Mouse (Mus musculus): ENCODE data around the gene Tppp3. TPM values are rescaled to one million over a fixed set of nuclear protein-coding genes. Genes with fewer than 3 reads are reported as not detected.
A peak's percentile ranks its signal among the peaks of the same experiment; 100 is the strongest.

Tppp3 gene
- total and polyA plus RNA-seq, 3 experiments = 35.0 to 73.7 (median 48.8) TPM

- intact Hi-C loops (cut with DNase I) = loop anchor here (5.0 kb wide), 1 partner anchor 40 kb away; the partner anchor contains the start of genes Kctd19 and Lrrc36
- 65% methylated on average over 15 of the region's 15 CpGs for WGBS
- H3K4me3 ChIP-seq = no peak overlapping the region
- TF ChIP-seq EP300 (IDR thresholded peaks at IDR 0.05; ENCODE audit: insufficient read depth, low read depth, low read length) = no peak
- no peak for TF ChIP-seq CTCF (IDR thresholded peaks at IDR 0.05)
- no peak for TF ChIP-seq POLR2A (IDR thresholded peaks at IDR 0.05; ENCODE audit: insufficient read depth, low read depth, low read length)
- no peaks in the 10 kb centered on the region for H3K79me2 ChIP-seq (replicated peaks; ENCODE audit: control insufficient read depth, insufficient read depth, low read length)
- no peak overlapping the region; the same call in 1 of the 2 replicates for H3K27ac ChIP-seq
- DNase-seq = peak in 1 of 2 experiments; percentile 13
- H3K36me3 ChIP-seq (ENCODE audit: control insufficient read depth, insufficient read depth, low read length) = no peaks in the 10 kb centered on the region
- H3K27me3 ChIP-seq (ENCODE audit: control insufficient read depth, insufficient read depth, low read length) = no peaks in the 10 kb centered on the region
- peaks cover 3% of the 10 kb centered on the region for H3K4me1 ChIP-seq (ENCODE audit: control insufficient read depth, insufficient read depth, low read length)
- no peak overlapping the region for H3K9ac ChIP-seq (ENCODE audit: low read depth, low read length)
Measured at GRCm38 (mm10) chr8:105451903-105452603, 19.3 kb downstream of the Tppp3 start.

- H3K9ac ChIP-seq (ENCODE audit: low read depth, low read length) = no peak overlapping the region
- H3K27me3 ChIP-seq (ENCODE audit: control insufficient read depth, insufficient read depth, low read length) = no peaks in the 10 kb centered on the region
- no peaks in the 10 kb centered on the region for H3K36me3 ChIP-seq (ENCODE audit: control insufficient read depth, insufficient read depth, low read length)
- H3K27ac ChIP-seq = no peak overlapping the region
- no peaks in the 10 kb centered on the region for H3K79me2 ChIP-seq (replicated peaks; ENCODE audit: control insufficient read depth, insufficient read depth, low read length)
- peaks cover 3% of the 10 kb centered on the region for H3K4me1 ChIP-seq (ENCODE audit: control insufficient read depth, insufficient read depth, low read length)
- TF ChIP-seq POLR2A (IDR thresholded peaks at IDR 0.05; ENCODE audit: insufficient read depth, low read depth, low read length) (no peak), CTCF (IDR thresholded peaks at IDR 0.05) (no peak), EP300 (IDR thresholded peaks at IDR 0.05; ENCODE audit: insufficient read depth, low read depth, low read length) (no peak)
- intact Hi-C loops (cut with DNase I) = loop anchor here (5.0 kb wide), 1 partner anchor 39 kb away; the partner anchor contains the start of genes Kctd19 and Lrrc36
- H3K4me3 ChIP-seq = no peak overlapping the region
- no peak for DNase-seq
- 82% methylated on average over 1 of the region's 1 CpGs for WGBS
Measured at GRCm38 (mm10) chr8:105450977-105451376, 20.3 kb downstream of the Tppp3 start.

GRCm38 (mm10) chr8:105448596-105448995, 22.7 kb downstream of the Tppp3 start:
- Histone ChIP-seq H3K36me3 (ENCODE audit: control insufficient read depth, insufficient read depth, low read length) (no peaks in the 10 kb centered on the region), H3K27me3 (ENCODE audit: control insufficient read depth, insufficient read depth, low read length) (no peaks in the 10 kb centered on the region), H3K4me1 (ENCODE audit: control insufficient read depth, insufficient read depth, low read length) (peaks cover 1% of the 10 kb centered on the region; the same call in 1 of the 2 replicates), H3K9ac (ENCODE audit: low read depth, low read length) (no peak overlapping the region), H3K4me3 (no peak overlapping the region), H3K79me2 (replicated peaks; ENCODE audit: control insufficient read depth, insufficient read depth, low read length) (no peaks in the 10 kb centered on the region), H3K27ac (no peak overlapping the region)
- TF ChIP-seq CTCF (IDR thresholded peaks at IDR 0.05) = no peak
- no peak for TF ChIP-seq EP300 (IDR thresholded peaks at IDR 0.05; ENCODE audit: insufficient read depth, low read depth, low read length)
- TF ChIP-seq POLR2A (IDR thresholded peaks at IDR 0.05; ENCODE audit: insufficient read depth, low read depth, low read length) = no peak
- 85% methylated on average over 5 of the region's 5 CpGs for WGBS
- intact Hi-C loops (cut with DNase I) = no loop called here
- no peak for DNase-seq

- no peak overlapping the region for H3K9ac ChIP-seq (ENCODE audit: low read depth, low read length)
- no peaks in the 10 kb centered on the region for H3K79me2 ChIP-seq (replicated peaks; ENCODE audit: control insufficient read depth, insufficient read depth, low read length)
- no peaks in the 10 kb centered on the region for H3K27me3 ChIP-seq (ENCODE audit: control insufficient read depth, insufficient read depth, low read length)
- H3K4me1 ChIP-seq (ENCODE audit: control insufficient read depth, insufficient read depth, low read length) = peaks cover 1% of the 10 kb centered on the region; the same call in 1 of the 2 replicates
- WGBS = 89% methylated on average over 3 of the region's 3 CpGs
- H3K4me3 ChIP-seq = no peak overlapping the region
- H3K27ac ChIP-seq = no peak overlapping the region
- intact Hi-C loops (cut with DNase I) = no loop called here
- DNase-seq = no peak
- no peak for TF ChIP-seq EP300 (IDR thresholded peaks at IDR 0.05; ENCODE audit: insufficient read depth, low read depth, low read length)
- TF ChIP-seq POLR2A (IDR thresholded peaks at IDR 0.05; ENCODE audit: insufficient read depth, low read depth, low read length) = no peak
- no peak for TF ChIP-seq CTCF (IDR thresholded peaks at IDR 0.05)
- H3K36me3 ChIP-seq (ENCODE audit: control insufficient read depth, insufficient read depth, low read length) = no peaks in the 10 kb centered on the region
Measured at GRCm38 (mm10) chr8:105448188-105448587, 23.1 kb downstream of the Tppp3 start.

- intact Hi-C loops (cut with DNase I) = no loop called here
- Histone ChIP-seq H3K9ac (ENCODE audit: low read depth, low read length) (no peak overlapping the region), H3K27me3 (ENCODE audit: control insufficient read depth, insufficient read depth, low read length) (no peaks in the 10 kb centered on the region), H3K36me3 (ENCODE audit: control insufficient read depth, insufficient read depth, low read length) (no peaks in the 10 kb centered on the region), H3K79me2 (replicated peaks; ENCODE audit: control insufficient read depth, insufficient read depth, low read length) (no peaks in the 10 kb centered on the region), H3K4me1 (ENCODE audit: control insufficient read depth, insufficient read depth, low read length) (no peaks in the 10 kb centered on the region), H3K27ac (peak overlapping the region; percentile 57), H3K4me3 (no peak overlapping the region)
- no peak for TF ChIP-seq EP300 (IDR thresholded peaks at IDR 0.05; ENCODE audit: insufficient read depth, low read depth, low read length)
- TF ChIP-seq POLR2A (IDR thresholded peaks at IDR 0.05; ENCODE audit: insufficient read depth, low read depth, low read length) = no peak
- no peak for TF ChIP-seq CTCF (IDR thresholded peaks at IDR 0.05)
- peak; percentile 54 to 56 for DNase-seq
- 27% methylated on average over 4 of the region's 4 CpGs for WGBS
Measured at GRCm38 (mm10) chr8:105446127-105446552, 25.2 kb downstream of the Tppp3 start.
